Mouse (Mus musculus) lung, adult 2 months (tissue): ENCODE measurements around the gene Tmem178. TPM values are rescaled to one million over a fixed set of nuclear protein-coding genes. Genes with fewer than 3 reads are reported as not detected.

Experiments used
- DNase-seq: peaks from one replicate; pipeline ENCODE4 v3.0.0; 2022
- H3K4me1 ChIP-seq: fragments of 200-500 bp; 2 replicates; pipeline ENCODE4 v1.6.1; 2011; ENCODE audit warnings: low read length; ENCODE audit not compliant: control insufficient read depth, insufficient read depth
- H3K4me3 ChIP-seq: fragments of 200-500 bp; replicated peaks from 2 replicates; pipeline ENCODE3; 2011; ENCODE audit warnings: low read depth, mild to moderate bottlenecking, control low read depth, low read length; ENCODE audit errors: extremely low read depth
- CTCF ChIP-seq: fragments of 200-500 bp; IDR thresholded peaks from 2 replicates; pipeline ENCODE4 v1.5.1; 2011; ENCODE audit warnings: mild to moderate bottlenecking, low read length, control low read depth; ENCODE audit not compliant: insufficient read depth
- POLR2A ChIP-seq: fragments of 200-500 bp; IDR thresholded peaks from 2 replicates; pipeline ENCODE4 v1.6.1; 2011; ENCODE audit warnings: low read depth, mild to moderate bottlenecking, control low read depth, low read length, borderline replicate concordance; ENCODE audit errors: extremely low read depth
- WGBS: fragments of 180-500 bp; shearing (Covaris S2); methylation state at CpG from one replicate; pipeline ENCODE4 v1.1.7; 2018; 5-methylcytosine and 5-hydroxymethylcytosine counted together
- polyA plus RNA-seq: library from polyadenylated mRNA; depleted of rRNA; stranded (reverse); fragments of >200 nt; gene quantifications from 2 replicates; pipeline ENCODE4 v1.2.3, GENCODE M21; 2012

Tmem178 gene
- polyA plus RNA-seq, 1 experiment: 18.5 TPM

DNA sequence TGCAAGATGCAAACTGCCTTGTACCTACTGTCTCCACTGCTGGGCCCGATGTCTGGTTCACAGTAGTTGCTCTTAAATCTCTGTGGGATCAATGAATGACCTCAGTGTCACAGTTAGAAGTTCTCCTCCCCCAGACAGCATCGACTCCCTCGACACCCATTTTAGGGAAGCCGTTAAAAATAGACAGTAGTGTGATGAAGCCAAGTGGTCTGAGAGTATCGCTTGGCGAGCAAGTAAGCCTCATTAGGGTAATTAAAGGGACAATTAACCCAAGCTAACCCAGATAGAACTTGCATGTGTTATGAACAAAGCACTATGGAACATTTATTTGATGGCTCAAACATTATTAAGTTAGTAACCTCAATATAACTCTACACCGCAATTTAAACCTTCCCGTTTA lies 60.9 kb downstream of the Tmem178 start:
- no peaks in the 10 kb centered on the region; the same call in 1 of the 2 replicates for H3K4me1 ChIP-seq
- H3K4me3 ChIP-seq: no peak overlapping the region
- no peak for DNase-seq
- 71% methylated on average over 8 of the region's 8 CpGs for WGBS
- TF ChIP-seq POLR2A: no peak
- no peak for TF ChIP-seq CTCF

DNA sequence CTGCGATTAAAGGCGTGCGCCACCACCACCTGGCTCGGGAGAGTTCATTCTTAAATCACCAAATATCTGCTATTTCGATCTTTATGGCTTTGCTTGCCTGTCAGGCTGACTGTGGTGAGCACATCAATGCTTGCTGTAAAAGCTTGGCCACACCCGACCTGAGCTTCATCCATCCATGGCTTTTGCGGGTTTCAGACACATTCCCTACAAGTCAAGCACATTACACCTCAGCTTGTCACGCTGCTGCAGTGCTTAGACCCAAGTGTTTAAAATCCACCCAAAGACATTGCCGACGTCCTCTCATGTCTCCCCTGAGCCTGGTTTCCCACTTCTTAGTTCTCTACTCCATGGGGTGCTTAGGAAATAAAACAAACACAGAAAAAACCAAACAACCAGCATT lies 64.7 kb downstream of the Tmem178 start:
- WGBS: 81% methylated on average over 10 of the region's 10 CpGs
- TF ChIP-seq POLR2A: no peak
- no peak for TF ChIP-seq CTCF
- Histone ChIP-seq H3K4me3 (no peak overlapping the region), H3K4me1 (no peaks in the 10 kb centered on the region; the same call in 1 of the 2 replicates)
- no peak for DNase-seq

GRCm38 (mm10) chr17:81010199-81010598 lies 65.8 kb downstream of the Tmem178 start:
- Histone ChIP-seq H3K4me3 (no peak overlapping the region), H3K4me1 (peaks cover 2% of the 10 kb centered on the region)
- WGBS: 87% methylated on average over 3 of the region's 3 CpGs
- TF ChIP-seq CTCF (no peak), POLR2A (no peak)
- DNase-seq: no peak

DNA sequence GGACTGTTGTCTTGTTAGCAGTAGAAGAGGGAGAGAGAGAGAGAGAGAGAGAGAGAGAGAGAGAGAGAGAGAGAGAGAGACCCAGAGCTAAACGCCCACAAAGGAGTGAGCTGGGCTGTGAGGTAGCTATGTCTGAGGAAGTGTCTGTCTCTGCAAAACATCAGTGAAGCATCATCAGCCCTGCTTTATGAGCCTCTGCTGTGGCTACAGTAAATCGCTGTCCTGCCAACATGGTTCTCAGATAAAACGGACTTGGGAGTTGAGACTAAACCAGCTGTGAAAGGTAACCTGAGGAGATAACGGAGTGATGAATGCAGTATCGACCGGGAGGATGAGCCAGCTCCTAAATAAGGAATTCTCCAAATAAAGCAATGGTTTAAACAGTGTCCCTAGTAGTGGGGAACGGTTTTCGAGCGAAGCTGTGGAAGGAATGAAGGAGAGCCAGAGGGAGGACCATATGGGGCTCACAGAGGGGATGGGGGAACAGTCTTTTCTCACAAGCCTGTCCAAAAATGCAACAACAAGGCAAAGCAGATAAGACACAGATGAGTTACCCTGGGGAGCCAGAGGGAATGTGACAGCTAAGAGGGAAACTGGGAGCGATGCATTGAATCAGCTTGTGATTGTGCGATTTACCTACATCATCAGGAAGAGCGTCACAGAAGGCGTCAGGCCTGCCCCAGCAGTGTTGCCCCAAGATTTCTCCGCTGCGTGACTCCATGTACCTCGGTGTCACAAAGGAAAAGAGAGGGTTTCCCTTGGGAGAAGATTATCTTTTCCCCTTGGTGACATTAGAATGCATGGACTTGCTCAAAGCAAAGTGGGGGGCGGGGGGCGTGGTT lies 66.6 kb downstream of the Tmem178 start:
- TF ChIP-seq POLR2A (no peak), CTCF (no peak)
- Histone ChIP-seq H3K4me1 (peaks cover 4% of the 10 kb centered on the region), H3K4me3 (no peak overlapping the region)
- WGBS: 70% methylated on average over 18 of the region's 18 CpGs
- DNase-seq: no peak

GRCm38 (mm10) chr17:81015814-81016447 lies 71.5 kb downstream of the Tmem178 start:
- peak; percentile 11 for DNase-seq
- peaks cover 5% of the 10 kb centered on the region for H3K4me1 ChIP-seq
- 22% methylated on average over 4 of the region's 4 CpGs for WGBS

GRCm38 (mm10) chr17:81017132-81017531 lies 72.7 kb downstream of the Tmem178 start:
- WGBS: 50% methylated on average over 1 of the region's 1 CpGs
- TF ChIP-seq CTCF (peak; percentile 39), POLR2A (no peak)
- peaks cover 5% of the 10 kb centered on the region for H3K4me1 ChIP-seq
- H3K4me3 ChIP-seq: no peak overlapping the region
- no peak for DNase-seq

More at GRCm38 (mm10) chr17:81015814-81016447, 71.5 kb downstream of the Tmem178 start:
- TF ChIP-seq POLR2A: no peak
- peak; percentile 48 for TF ChIP-seq CTCF
- H3K4me3 ChIP-seq: no peak overlapping the region

DNA sequence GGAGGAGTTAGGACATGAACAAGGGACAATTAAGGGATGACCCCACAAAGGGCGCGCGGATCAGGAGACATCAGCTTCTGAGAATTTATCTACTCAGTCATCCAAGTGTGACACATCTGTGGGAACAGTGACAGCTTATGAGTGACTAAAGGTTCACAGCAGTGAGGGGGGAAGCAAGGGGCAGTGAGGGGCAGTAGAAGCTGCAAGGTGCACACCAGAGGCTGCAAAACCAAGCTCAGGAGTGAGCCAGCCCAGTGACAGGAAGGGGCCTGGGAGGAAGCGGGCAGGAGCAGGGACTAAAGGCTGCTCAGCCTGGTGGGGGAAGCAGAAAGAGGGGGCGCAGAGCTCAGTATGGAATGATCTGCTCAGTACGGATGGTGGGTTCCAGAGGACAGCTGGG lies 82.9 kb downstream of the Tmem178 start:
- no peaks in the 10 kb centered on the region for H3K4me1 ChIP-seq
- no peak overlapping the region for H3K4me3 ChIP-seq
- no peak for DNase-seq
- WGBS: 95% methylated on average over 6 of the region's 6 CpGs
- no peak for TF ChIP-seq CTCF
- no peak for TF ChIP-seq POLR2A

DNA sequence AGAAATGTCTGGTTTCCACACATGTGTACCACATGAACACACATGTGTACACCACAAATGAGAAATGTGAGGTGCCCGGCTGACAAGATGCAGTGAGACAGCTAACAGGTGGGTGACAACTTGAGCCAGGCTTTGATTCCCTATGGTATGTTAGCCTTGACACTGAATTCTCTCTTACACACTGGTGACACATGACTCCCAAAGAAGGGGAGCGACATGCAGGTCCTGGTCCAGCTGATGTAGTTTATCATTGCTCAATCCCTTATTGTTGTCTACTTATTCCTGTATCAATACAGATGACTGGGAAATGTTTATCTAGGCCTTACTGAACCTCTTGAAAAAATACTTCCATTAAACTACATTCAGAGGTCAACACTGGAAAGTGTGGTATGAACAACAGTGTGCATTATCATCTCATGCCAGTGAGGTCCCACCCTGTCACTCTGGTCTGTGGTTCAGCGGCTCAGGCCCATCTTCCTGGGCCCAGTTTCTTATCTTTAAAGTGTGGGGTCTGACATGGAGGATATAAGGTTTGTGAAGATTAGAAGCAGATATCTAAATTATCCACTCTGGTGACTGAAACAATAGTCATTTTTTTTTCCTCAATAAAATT lies 87.5 kb downstream of the Tmem178 start:
- WGBS: 88% methylated on average over 3 of the region's 3 CpGs
- Histone ChIP-seq H3K4me1 (no peaks in the 10 kb centered on the region), H3K4me3 (no peak overlapping the region)
- no peak for DNase-seq
- no peak for TF ChIP-seq POLR2A
- TF ChIP-seq CTCF: no peak

DNA sequence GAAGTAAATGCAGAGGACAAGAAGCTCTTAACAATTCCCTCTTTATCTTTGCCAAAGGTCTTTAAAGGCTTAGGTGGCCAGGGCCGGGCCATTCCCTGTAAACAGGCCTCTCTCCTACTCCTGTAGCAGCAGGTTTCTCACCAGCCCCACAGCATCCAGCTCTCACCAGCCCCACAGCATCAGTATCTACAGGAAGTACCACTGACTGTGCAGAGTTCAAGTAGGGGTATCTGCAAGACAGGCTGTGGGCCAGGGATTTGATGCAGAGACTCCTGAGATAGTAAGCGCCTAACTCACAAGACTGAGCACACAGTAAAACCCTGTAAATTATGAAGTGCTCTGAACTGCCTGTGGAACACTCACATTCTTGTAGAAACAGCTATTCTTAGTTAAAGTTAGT lies 88.5 kb downstream of the Tmem178 start:
- whole genome bisulfite sequencing: 73% methylated on average over 2 of the region's 2 CpGs
- no peak for TF ChIP-seq POLR2A
- no peak for TF ChIP-seq CTCF
- no peaks in the 10 kb centered on the region for H3K4me1 ChIP-seq
- no peak overlapping the region for H3K4me3 ChIP-seq
- no peak for DNase-seq
